Mouse (Mus musculus): ENCODE data around the gene Slc13a4. TPM values are rescaled to one million over a fixed set of nuclear protein-coding genes. Genes with fewer than 3 reads are reported as not detected.

Slc13a4 gene
- polyA plus RNA-seq, 1 experiment, result not detected

DNA sequence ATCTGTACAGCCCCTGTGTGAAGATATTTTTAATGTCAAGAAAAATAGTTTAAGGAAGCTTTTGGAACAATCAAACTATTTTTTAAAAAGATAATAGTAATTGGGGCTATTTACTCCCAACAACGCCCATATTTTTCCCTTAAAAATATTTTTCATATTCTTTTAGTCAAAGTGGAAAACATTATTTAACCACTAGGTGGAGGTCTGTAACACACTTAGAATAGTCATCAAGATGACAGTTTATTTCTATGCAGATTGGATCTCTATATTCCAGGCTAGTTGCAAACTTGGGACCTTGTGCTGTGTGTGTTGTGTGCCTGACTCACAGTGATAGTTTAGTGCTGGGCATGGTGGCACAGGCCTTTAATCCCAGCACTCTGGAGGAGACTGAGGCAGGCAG is 78.5 kb downstream of the Slc13a4 start:
- peaks cover 45% of the 10 kb centered on the region for H3K36me3 ChIP-seq (ENCODE audit: control insufficient read depth, insufficient read depth, low read length)
- H3K27me3 ChIP-seq (ENCODE audit: control insufficient read depth, insufficient read depth, low read length), result no peaks in the 10 kb centered on the region
- no peak overlapping the region for H3K4me3 ChIP-seq (ENCODE audit: low read depth, low read length)
- 78% methylated on average over 1 of the region's 1 CpGs for whole genome bisulfite sequencing
- H3K27ac ChIP-seq (ENCODE audit: insufficient read depth, low read depth, low read length), result no peak overlapping the region
- TF ChIP-seq POLR2A (IDR thresholded peaks at IDR 0.05; ENCODE audit: low read depth, low read length) (no peak), CTCF (IDR thresholded peaks at IDR 0.05; ENCODE audit: extremely low read depth, insufficient read length, insufficient replicate concordance, low read depth, low read length) (no peak)
- H3K4me1 ChIP-seq (ENCODE audit: control insufficient read depth, insufficient read depth, insufficient read length, low read length), result no peaks in the 10 kb centered on the region

DNA sequence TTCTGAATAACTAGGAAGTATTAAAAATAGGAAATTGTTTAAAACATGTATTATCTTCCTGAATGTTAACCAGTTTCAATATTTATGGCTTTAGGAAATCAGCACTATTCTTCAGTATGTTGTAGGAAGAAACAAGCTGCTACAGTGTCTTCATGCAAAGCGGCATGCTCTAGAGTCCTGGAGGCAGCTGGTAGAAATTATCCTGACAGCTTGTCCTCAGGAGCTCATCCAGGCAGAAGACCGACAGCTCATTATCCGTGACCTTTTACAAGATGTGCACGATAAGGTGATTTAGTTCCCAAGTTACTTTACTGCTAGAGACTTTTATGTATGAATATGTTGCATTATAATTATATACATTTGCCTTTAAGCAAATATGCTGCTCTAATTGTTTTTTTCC is 82.2 kb downstream of the Slc13a4 start:
- peaks cover 39% of the 10 kb centered on the region for H3K36me3 ChIP-seq (ENCODE audit: control insufficient read depth, insufficient read depth, low read length)
- TF ChIP-seq CTCF (IDR thresholded peaks at IDR 0.05; ENCODE audit: extremely low read depth, insufficient read length, insufficient replicate concordance, low read depth, low read length) (no peak), POLR2A (IDR thresholded peaks at IDR 0.05; ENCODE audit: low read depth, low read length) (no peak)
- H3K27me3 ChIP-seq (ENCODE audit: control insufficient read depth, insufficient read depth, low read length), result no peaks in the 10 kb centered on the region

More for the DNA sequence above, 82.2 kb downstream of the Slc13a4 start:
- no peak overlapping the region for H3K27ac ChIP-seq (ENCODE audit: insufficient read depth, low read depth, low read length)
- WGBS, result 97% methylated on average over 4 of the region's 4 CpGs
- no peak overlapping the region for H3K4me3 ChIP-seq (ENCODE audit: low read depth, low read length)
- no peaks in the 10 kb centered on the region for H3K4me1 ChIP-seq (ENCODE audit: control insufficient read depth, insufficient read depth, insufficient read length, low read length)

Other genes starting within 250 kb of the Slc13a4 start
- gene Cnot4, start 174.4 kb downstream of the Slc13a4 start, polyA plus RNA-seq (2012; rRNA removed), result 2.1 and 5.3 TPM in 2 replicates
- gene Nup205, start 130.7 kb downstream of the Slc13a4 start, polyA plus RNA-seq (2012; rRNA removed), result 4.2 and 7.1 TPM in 2 replicates
- 0.17 and 0.24 TPM in 2 replicates for gene Fam180a, start 18.0 kb upstream of the Slc13a4 start, polyA plus RNA-seq (2012; rRNA removed)
- gene Mtpn, start 231.8 kb upstream of the Slc13a4 start, polyA plus RNA-seq (2012; rRNA removed), result 14.3 and 67.9 TPM in 2 replicates

Measured in small intestine, adult 2 months (tissue).